Mouse (Mus musculus) embryonic facial prominence, embryonic 12.5 days (tissue): ENCODE data around the gene Sh3pxd2a. TPM values are rescaled to one million over a fixed set of nuclear protein-coding genes. Genes with fewer than 3 reads are reported as not detected.

ENCODE experiments used
- ATAC-seq: fragments of 200-750 bp; cut with Nextera tagmentation; 2 replicates; pipeline ENCODE4 v1.8.0; 2017; ENCODE audit not compliant: insufficient number of reproducible peaks, insufficient read depth, low FRiP score, low TSS enrichment
- H3K27ac ChIP-seq: fragments of 300-500 bp; sonication (generic); 2 replicates; pipeline ENCODE4 v1.5.1; 2016; ENCODE audit warnings: mild to moderate bottlenecking
- H3K27me3 ChIP-seq: fragments of 300-500 bp; sonication (generic); 2 replicates; pipeline ENCODE4 v1.6.1; 2016; ENCODE audit warnings: mild to moderate bottlenecking, moderate library complexity
- H3K36me3 ChIP-seq: fragments of 300-500 bp; sonication (generic); 2 replicates; pipeline ENCODE4 v1.6.1; 2016; ENCODE audit warnings: mild to moderate bottlenecking
- H3K4me1 ChIP-seq: fragments of 300-500 bp; sonication (generic); 2 replicates; pipeline ENCODE4 v1.6.1; 2016
- H3K4me2 ChIP-seq: fragments of 300-500 bp; sonication (generic); replicated peaks from 2 replicates; pipeline ENCODE4 v1.6.1; 2016; ENCODE audit warnings: mild to moderate bottlenecking, moderate library complexity
- H3K4me3 ChIP-seq: fragments of 300-500 bp; sonication (generic); 2 replicates; pipeline ENCODE4 v1.5.1; 2016; ENCODE audit warnings: mild to moderate bottlenecking
- H3K9ac ChIP-seq: fragments of 300-500 bp; sonication (generic); 2 replicates; pipeline ENCODE4 v1.6.1; 2016; ENCODE audit warnings: mild to moderate bottlenecking, moderate library complexity
- H3K9me3 ChIP-seq: fragments of 300-500 bp; sonication (generic); 2 replicates; pipeline ENCODE4 v1.6.1; 2016; ENCODE audit warnings: mild to moderate bottlenecking, moderate library complexity
- WGBS: fragments of 180-500 bp; shearing (Covaris S2); methylation state at CpG from one replicate; pipeline ENCODE4 v1.1.7; 2016; 5-methylcytosine and 5-hydroxymethylcytosine counted together
- microRNA-seq: library from miRNA; unstranded; fragments of <30 nt; microRNA quantifications from one replicate; pipeline ENCODE4, GENCODE M21; 2017
- polyA plus RNA-seq: library from polyadenylated mRNA; unstranded; fragments of >200 nt; fragmentation: Nextera tagmentation; extraction: Ambion mirVana; gene quantifications from 2 replicates; pipeline ENCODE4 v1.2.1, GENCODE M21; 2016

Gene Sh3pxd2a
- polyA plus RNA-seq, 1 experiment from 2014 or later, result 8.2 TPM

DNA sequence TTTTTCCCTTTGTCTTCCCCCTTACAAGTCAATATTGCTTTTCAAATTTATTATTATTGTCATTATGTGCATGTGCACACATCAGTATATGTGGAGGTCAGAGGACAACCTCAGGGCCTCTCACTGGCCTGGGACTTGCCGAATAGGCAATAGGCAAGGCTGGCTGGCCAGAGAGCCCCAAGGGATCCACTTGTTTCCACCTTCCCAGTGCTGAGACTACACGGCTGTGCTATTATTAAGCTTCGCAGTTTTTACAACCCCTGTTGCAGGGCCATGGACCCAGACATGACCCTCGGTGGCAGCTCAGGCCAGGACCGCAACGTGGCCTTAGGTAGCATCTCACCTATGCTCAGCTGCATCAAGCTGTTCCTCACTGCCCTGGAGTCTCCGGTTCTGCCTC lies 251.8 kb downstream of the Sh3pxd2a start:
- 76% methylated on average over 7 of the region's 7 CpGs for WGBS
- Histone ChIP-seq H3K36me3 (no peaks in the 10 kb centered on the region), H3K4me3 (no peak overlapping the region), H3K9ac (no peak overlapping the region), H3K4me2 (no peak overlapping the region), H3K27me3 (no peaks in the 10 kb centered on the region), H3K4me1 (no peaks in the 10 kb centered on the region), H3K9me3 (no peaks in the 10 kb centered on the region), H3K27ac (no peak overlapping the region)
- ATAC-seq, result no peak

DNA sequence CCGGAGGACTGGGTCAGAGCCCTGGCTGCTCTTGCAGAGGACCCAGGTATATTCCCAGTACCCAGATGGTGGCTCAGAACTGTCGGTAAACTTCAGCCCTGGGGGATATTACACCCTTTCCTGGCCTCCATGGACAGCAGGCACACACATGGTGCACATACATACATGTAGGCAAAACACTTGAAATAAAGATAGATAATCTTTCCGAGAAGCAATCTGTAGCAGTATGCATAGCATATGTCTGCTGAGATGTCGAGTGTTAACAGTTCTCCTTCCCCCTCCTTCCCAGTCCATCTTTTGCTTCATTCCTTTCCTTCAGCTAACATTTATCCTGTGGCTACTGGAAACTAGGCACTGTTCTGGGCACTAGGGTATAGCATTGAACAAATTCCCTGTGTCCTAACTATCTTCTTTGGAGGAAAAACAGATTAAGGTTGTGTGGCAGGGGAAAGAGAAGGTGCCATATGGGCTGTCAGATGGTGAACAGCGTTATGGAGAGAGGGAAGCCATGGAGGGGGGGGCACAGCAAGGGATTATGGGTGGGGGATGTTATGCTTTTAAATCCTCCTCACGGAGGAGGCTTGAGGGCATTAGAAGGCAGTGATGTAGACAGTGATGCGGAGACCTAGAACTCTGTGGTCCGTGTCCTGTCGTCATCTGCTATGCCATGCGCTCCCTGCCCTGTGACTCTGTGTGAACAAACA lies 252.4 kb downstream of the Sh3pxd2a start:
- Histone ChIP-seq H3K9ac (no peak overlapping the region), H3K27me3 (no peaks in the 10 kb centered on the region), H3K36me3 (no peaks in the 10 kb centered on the region), H3K4me3 (no peak overlapping the region), H3K9me3 (no peaks in the 10 kb centered on the region), H3K4me2 (no peak overlapping the region), H3K4me1 (no peaks in the 10 kb centered on the region), H3K27ac (no peak overlapping the region)
- ATAC-seq, result no peak
- 74% methylated on average over 10 of the region's 10 CpGs for WGBS

DNA sequence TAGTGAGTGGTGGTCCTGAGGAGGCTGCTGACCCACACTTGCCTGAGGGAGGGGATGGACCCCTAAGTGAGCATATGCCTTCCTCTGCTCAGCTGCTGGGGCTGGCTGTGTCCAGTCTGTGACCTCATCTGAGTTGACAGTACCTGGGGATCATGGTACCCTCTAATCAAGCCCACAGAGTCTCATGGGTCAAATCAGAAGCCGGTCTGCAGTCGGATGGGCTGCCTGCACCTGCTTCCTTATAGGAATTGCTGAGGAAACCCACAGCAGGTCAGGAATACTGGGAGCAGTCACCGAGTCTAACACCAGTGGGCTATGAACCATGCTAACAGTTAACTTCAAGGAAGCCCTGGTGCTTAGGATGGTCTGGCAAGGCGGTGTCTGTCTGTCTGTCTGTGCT lies 253.8 kb downstream of the Sh3pxd2a start:
- ATAC-seq, result no peak
- H3K9ac ChIP-seq, result no peak overlapping the region
- no peak overlapping the region for H3K4me2 ChIP-seq
- H3K4me3 ChIP-seq, result no peak overlapping the region
- 92% methylated on average over 4 of the region's 4 CpGs for WGBS
- H3K27me3 ChIP-seq, result no peaks in the 10 kb centered on the region
- H3K27ac ChIP-seq, result no peak overlapping the region
- no peaks in the 10 kb centered on the region for H3K9me3 ChIP-seq
- no peaks in the 10 kb centered on the region for H3K36me3 ChIP-seq
- H3K4me1 ChIP-seq, result no peaks in the 10 kb centered on the region

Small RNA genes lying within 50 kb of the gene (microRNA-seq; reads per million reads assigned to microRNA genes)
- gene Mir6995, result 0.54 reads per million

Other genes with a start within 250 kb of the Sh3pxd2a start
- 58.5 and 59.1 TPM in 2 replicates for gene Stn1, start 73.1 kb upstream of the Sh3pxd2a start, polyA plus RNA-seq
- 10.7 and 11.6 TPM in 2 replicates for gene Slk, start 115.3 kb upstream of the Sh3pxd2a start, polyA plus RNA-seq
- 7.3 and 8.5 TPM in 2 replicates for gene Col17a1, start 227.7 kb upstream of the Sh3pxd2a start, polyA plus RNA-seq